Mouse (Mus musculus) MEL (cell line): ENCODE results near the gene Olfr1095.

Source experiments
- CHD2 ChIP-seq: IDR thresholded peaks from 2 replicates; pipeline ENCODE4 v1.6.1; 2011; ENCODE audit warnings: low read length, improper control_type of control experiment
- CTCF ChIP-seq, 3 experiments: IDR thresholded peaks in 2 of 3; conservative IDR thresholded peaks in 1 of 3; 2 replicates each; pipeline ENCODE4 v1.5.1; 2011 to 2012; ENCODE audit warnings: low read length in 3 of 3, low read depth in 2 of 3, mild to moderate bottlenecking in 2 of 3, improper control_type of control experiment in 1 of 3, inconsistent platforms in 1 of 3, mixed read lengths in 1 of 3, moderate library complexity in 1 of 3; ENCODE audit not compliant: control insufficient read depth in 1 of 3, insufficient read depth in 1 of 3, poor library complexity in 1 of 3, severe bottlenecking in 1 of 3
- ELF1 ChIP-seq: IDR thresholded peaks from 2 replicates; pipeline ENCODE4 v1.6.1; 2014; ENCODE audit warnings: low read depth, mild to moderate bottlenecking, inconsistent platforms, low read length, improper control_type of control experiment, moderate library complexity
- GABPA ChIP-seq: IDR thresholded peaks from 2 replicates; pipeline ENCODE4 v1.6.1; 2012; ENCODE audit warnings: low read depth, mild to moderate bottlenecking, inconsistent platforms, low read length, improper control_type of control experiment, moderate library complexity
- GATA1 ChIP-seq: IDR thresholded peaks from 2 replicates; pipeline ENCODE4 v1.6.1; 2011; ENCODE audit warnings: low read depth, low read length, improper control_type of control experiment
- KAT2A ChIP-seq: conservative IDR thresholded peaks from 2 replicates; pipeline ENCODE4 v1.6.1; 2012; ENCODE audit warnings: low read depth, low read length, improper control_type of control experiment, inconsistent platforms
- MAFK ChIP-seq: IDR thresholded peaks from 2 replicates; pipeline ENCODE4 v1.6.1; 2011; ENCODE audit warnings: low read depth, mild to moderate bottlenecking, low read length, improper control_type of control experiment, borderline replicate concordance
- POLR2A ChIP-seq, 2 experiments: IDR thresholded peaks; 2 replicates each; pipeline ENCODE4 v1.6.1; 2011 to 2012; ENCODE audit warnings: low read length in 2 of 2, mild to moderate bottlenecking in 2 of 2, control low read depth in 1 of 2, improper control_type of control experiment in 1 of 2, low read depth in 1 of 2, moderate library complexity in 1 of 2; ENCODE audit not compliant: control insufficient read depth in 1 of 2, insufficient read depth in 1 of 2, poor library complexity in 1 of 2
- TBP ChIP-seq: IDR thresholded peaks from 2 replicates; pipeline ENCODE4 v1.8.0; 2011; ENCODE audit warnings: low read depth, low read length, improper control_type of control experiment
- TCF12 ChIP-seq: IDR thresholded peaks from 2 replicates; pipeline ENCODE4 v1.6.1; 2014; ENCODE audit warnings: low read depth, mild to moderate bottlenecking, inconsistent platforms, low read length, improper control_type of control experiment, moderate library complexity

- TF ChIP-seq CTCF (IDR thresholded peaks at IDR 0.05 in 2 of 3, conservative IDR thresholded peaks at IDR 0.05 in 1 of 3; ENCODE audit: control insufficient read depth in 1 of 3, insufficient read depth in 1 of 3, low read depth in 2 of 3, low read length in 3 of 3, poor library complexity in 1 of 3, severe bottlenecking in 1 of 3) (no peak), MAFK (no peak), CHD2 (no peak), GABPA (no peak), TCF12 (no peak), ELF1 (no peak), GATA1 (no peak), KAT2A (no peak), POLR2A (IDR thresholded peaks at IDR 0.05; ENCODE audit: control insufficient read depth in 1 of 2, insufficient read depth in 1 of 2, low read depth in 1 of 2, low read length in 2 of 2, poor library complexity in 1 of 2) (no peak), TBP (no peak)
These were observed at the start of gene Olfr1095 for GRCm38 (mm10) chr2:86851596-86851995.
